Mouse (Mus musculus): ENCODE results near the gene Echdc3. TPM values are rescaled to one million over a fixed set of nuclear protein-coding genes. Genes with fewer than 3 reads are reported as not detected.

Gene Echdc3
- total RNA-seq, 2 experiments from 2014 or later = 0.76 to 1.1 TPM

Other genes with a start within 250 kb of the Echdc3 start
- 1 to 10 TPM; 3.0 to 3.5 TPM for gene Proser2, start 82.8 kb downstream of the Echdc3 start, total RNA-seq (2021)
- 10 to 100 TPM; 19.5 to 21.5 TPM for gene Usp6nl, start 109.6 kb upstream of the Echdc3 start, total RNA-seq (2021)